Mouse (Mus musculus) ES-Bruce4 (cell line): ENCODE data around the gene Sspo.

Experiments
- EP300 ChIP-seq: IDR thresholded peaks from 2 replicates; pipeline ENCODE4 v1.6.1; 2011; ENCODE audit warnings: low read depth, low read length; ENCODE audit not compliant: insufficient read depth
- POLR2A ChIP-seq: IDR thresholded peaks from one replicate; pipeline ENCODE4 v1.8.1; 2011; ENCODE audit warnings: low read length; ENCODE audit not compliant: insufficient read depth

DNA sequence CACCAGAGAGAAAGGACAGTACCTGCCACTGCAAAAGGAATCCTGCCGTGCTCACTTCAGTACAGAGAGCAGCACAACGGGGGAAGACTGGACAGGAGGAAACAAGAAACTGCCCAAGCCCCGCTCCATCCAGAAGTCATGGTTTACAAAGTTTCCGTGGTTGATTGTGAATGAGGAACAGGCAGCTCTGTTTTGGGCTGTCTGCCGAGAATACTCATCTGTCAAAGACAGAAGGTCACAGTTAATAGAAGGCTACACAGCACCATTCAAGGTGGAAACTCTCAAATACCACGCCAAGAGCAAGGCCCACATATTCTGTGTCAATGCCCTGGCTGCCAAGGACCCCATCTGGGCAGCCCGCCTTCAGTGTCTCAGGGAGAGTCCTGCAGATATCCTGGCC, 63.8 kb downstream of the Sspo start:
- no peak for TF ChIP-seq POLR2A
- TF ChIP-seq EP300, result no peak
